Mouse (Mus musculus) liver, adult 2 months (tissue): ENCODE results near the gene Krt39. TPM values are rescaled to one million over a fixed set of nuclear protein-coding genes. Genes with fewer than 3 reads are reported as not detected.

Source experiments
- DNase-seq: peaks from one replicate; pipeline ENCODE4 v3.0.0-alpha.2; 2011; ENCODE audit warnings: low read depth, low spot score; ENCODE audit errors: extremely low read depth
- H3K27ac ChIP-seq: fragments of 200-500 bp; replicated peaks from 2 replicates; pipeline ENCODE4 v1.5.1; 2012; ENCODE audit warnings: low read depth, mild to moderate bottlenecking, control low read depth, inconsistent platforms, low read length; ENCODE audit not compliant: insufficient read depth
- H3K27me3 ChIP-seq: fragments of 200-500 bp; 2 replicates; pipeline ENCODE4 v1.6.1; 2012; ENCODE audit warnings: mild to moderate bottlenecking, moderate library complexity, low read length, inconsistent platforms; ENCODE audit not compliant: control insufficient read depth, insufficient read depth
- H3K36me3 ChIP-seq: fragments of 200-500 bp; 2 replicates; pipeline ENCODE4 v1.6.1; 2012; ENCODE audit warnings: low read length, inconsistent platforms; ENCODE audit not compliant: control insufficient read depth, insufficient read depth
- H3K4me1 ChIP-seq: fragments of 200-500 bp; 2 replicates; pipeline ENCODE4 v1.6.1; 2011; ENCODE audit warnings: low read length; ENCODE audit not compliant: control insufficient read depth, insufficient read depth
- H3K4me3 ChIP-seq: fragments of 200-500 bp; 2 replicates; pipeline ENCODE4 v1.5.1; 2011; ENCODE audit warnings: low read depth, mild to moderate bottlenecking, control low read depth, low read length, moderate library complexity; ENCODE audit not compliant: insufficient read depth
- H3K79me2 ChIP-seq: fragments of 200-500 bp; 2 replicates; pipeline ENCODE4 v1.6.1; 2012; ENCODE audit warnings: inconsistent platforms, mild to moderate bottlenecking, low read length, moderate library complexity; ENCODE audit not compliant: control insufficient read depth, insufficient read depth
- H3K9ac ChIP-seq: fragments of 200-500 bp; 2 replicates; pipeline ENCODE4 v1.6.1; 2012; ENCODE audit warnings: low read depth, mild to moderate bottlenecking, control low read depth, inconsistent platforms, low read length
- CTCF ChIP-seq: fragments of 200-500 bp; IDR thresholded peaks from 2 replicates; pipeline ENCODE4 v1.5.1; 2011; ENCODE audit warnings: low read depth, low read length, control low read depth
- POLR2A ChIP-seq: fragments of 200-500 bp; IDR thresholded peaks from 2 replicates; pipeline ENCODE4 v1.6.1; 2011; ENCODE audit warnings: low read length, control low read depth; ENCODE audit not compliant: insufficient read depth; ENCODE audit errors: extremely low read depth
- WGBS: fragments of 180-500 bp; shearing (Covaris S2); methylation state at CpG from one replicate; pipeline ENCODE4 v1.1.7; 2018; 5-methylcytosine and 5-hydroxymethylcytosine counted together
- polyA plus RNA-seq: library from polyadenylated mRNA; depleted of rRNA; stranded (reverse); fragments of >200 nt; gene quantifications from 2 replicates; pipeline ENCODE4 v1.2.3, GENCODE M21; 2012
- total RNA-seq: library from RNA; depleted of rRNA; stranded (reverse); fragments of >200 nt; gene quantifications from 2 replicates; pipeline ENCODE4 v1.2.3, GENCODE M21; 2014

The Krt39 gene
- total and polyA plus RNA-seq, 2 experiments, result not detected

GRCm38 (mm10) chr11:99490624-99491023 lies 30.5 kb downstream of the Krt39 start:
- Histone ChIP-seq H3K27me3 (0 out of 2 replicates have a peak, but pooled peaks cover 2% of the 10 kb centered on the region), H3K27ac (no peak overlapping the region), H3K79me2 (no peaks in the 10 kb centered on the region), H3K36me3 (no peaks in the 10 kb centered on the region), H3K4me3 (no peak overlapping the region), H3K9ac (no peak overlapping the region), H3K4me1 (peaks cover 27% of the 10 kb centered on the region)
- peak; percentile 78 for DNase-seq
- TF ChIP-seq POLR2A (no peak), CTCF (no peak)
- 10% methylated on average over 4 of the region's 4 CpGs for WGBS

GRCm38 (mm10) chr11:99489233-99489632 lies 31.9 kb downstream of the Krt39 start:
- H3K27me3 ChIP-seq, result 0 out of 2 replicates have a peak, but pooled peaks cover 2% of the 10 kb centered on the region
- peak; percentile 74 for DNase-seq
- H3K4me3 ChIP-seq, result no peak overlapping the region
- no peaks in the 10 kb centered on the region for H3K79me2 ChIP-seq
- no peaks in the 10 kb centered on the region for H3K36me3 ChIP-seq
- 30% methylated on average over 3 of the region's 3 CpGs for WGBS
- H3K9ac ChIP-seq, result no peak overlapping the region
- H3K4me1 ChIP-seq, result peaks cover 27% of the 10 kb centered on the region
- no peak for TF ChIP-seq CTCF
- no peak for TF ChIP-seq POLR2A
- no peak overlapping the region for H3K27ac ChIP-seq

- Histone ChIP-seq H3K36me3 (no peaks in the 10 kb centered on the region), H3K27me3 (peaks cover 15% of the 10 kb centered on the region), H3K4me1 (peaks cover 7% of the 10 kb centered on the region; the same call in 1 of the 2 replicates), H3K4me3 (no peak overlapping the region), H3K27ac (no peak overlapping the region), H3K9ac (no peak overlapping the region), H3K79me2 (no peaks in the 10 kb centered on the region)
- TF ChIP-seq CTCF, result no peak
- no peak for TF ChIP-seq POLR2A
- peak; percentile 96 for DNase-seq
- 17% methylated on average over 3 of the region's 3 CpGs for WGBS
Measured at GRCm38 (mm10) chr11:99474981-99475380, 46.2 kb downstream of the Krt39 start.

- DNase-seq, result peak; percentile 68
- H3K4me3 ChIP-seq, result no peak overlapping the region
- no peak overlapping the region for H3K9ac ChIP-seq
- TF ChIP-seq CTCF (no peak), POLR2A (no peak)
- peaks cover 12% of the 10 kb centered on the region for H3K27me3 ChIP-seq
- WGBS, result 20% methylated on average over 6 of the region's 6 CpGs
- H3K4me1 ChIP-seq, result peaks cover 7% of the 10 kb centered on the region; the same call in 1 of the 2 replicates
- H3K79me2 ChIP-seq, result no peaks in the 10 kb centered on the region
- H3K36me3 ChIP-seq, result no peaks in the 10 kb centered on the region
- H3K27ac ChIP-seq, result no peak overlapping the region
Measured at GRCm38 (mm10) chr11:99473433-99473832, 47.7 kb downstream of the Krt39 start.

GRCm38 (mm10) chr11:99472405-99472804 lies 48.7 kb downstream of the Krt39 start:
- no peaks in the 10 kb centered on the region for H3K79me2 ChIP-seq
- H3K4me3 ChIP-seq, result no peak overlapping the region
- WGBS, result 72% methylated on average over 4 of the region's 4 CpGs
- TF ChIP-seq CTCF (no peak), POLR2A (no peak)
- peaks cover 10% of the 10 kb centered on the region; the same call in 1 of the 2 replicates for H3K27me3 ChIP-seq
- no peak overlapping the region for H3K9ac ChIP-seq
- no peak overlapping the region for H3K27ac ChIP-seq
- H3K4me1 ChIP-seq, result peaks cover 7% of the 10 kb centered on the region; the same call in 1 of the 2 replicates
- no peak for DNase-seq
- H3K36me3 ChIP-seq, result no peaks in the 10 kb centered on the region

GRCm38 (mm10) chr11:99471946-99472345 lies 49.2 kb downstream of the Krt39 start:
- DNase-seq, result no peak
- Histone ChIP-seq H3K36me3 (no peaks in the 10 kb centered on the region), H3K4me1 (peaks cover 7% of the 10 kb centered on the region; the same call in 1 of the 2 replicates), H3K27me3 (peaks cover 8% of the 10 kb centered on the region; the same call in 1 of the 2 replicates), H3K9ac (no peak overlapping the region), H3K79me2 (no peaks in the 10 kb centered on the region), H3K27ac (no peak overlapping the region), H3K4me3 (no peak overlapping the region)
- TF ChIP-seq CTCF (no peak), POLR2A (no peak)
- WGBS, result 98% methylated on average over 6 of the region's 6 CpGs
